Mouse (Mus musculus) heart, postnatal 0 days (tissue): ENCODE data around the gene Nmbr.

ENCODE experiments used
- CTCF ChIP-seq: IDR thresholded peaks from 2 replicates; pipeline ENCODE4 v1.5.1; 2016; ENCODE audit warnings: antibody characterized with exemption, control low read depth, low read depth
- EP300 ChIP-seq: IDR thresholded peaks from 2 replicates; pipeline ENCODE4 v1.6.1; 2016; ENCODE audit warnings: antibody characterized with exemption, low read depth

DNA sequence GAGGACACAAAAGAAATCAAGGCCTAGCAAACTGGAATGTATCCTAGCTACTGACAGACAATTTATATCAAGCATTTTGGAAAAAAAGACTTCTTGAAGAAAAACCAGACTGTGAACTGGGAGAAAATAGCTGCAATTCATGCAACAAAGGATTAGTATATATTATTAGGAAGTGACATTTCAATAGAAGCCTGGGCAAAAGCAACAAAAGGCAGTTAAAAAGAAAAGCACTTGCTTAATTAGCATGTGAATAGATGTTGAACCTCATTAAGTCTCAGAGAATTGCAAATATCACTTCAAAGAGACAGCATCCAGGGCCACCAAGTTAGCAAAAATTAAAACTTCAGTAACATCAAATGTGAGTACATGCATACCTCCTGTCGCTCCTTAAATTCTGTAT lies 2.2 kb upstream of the Nmbr start:
- TF ChIP-seq CTCF (no peak), EP300 (no peak)
